In the genomic region with DNA sequence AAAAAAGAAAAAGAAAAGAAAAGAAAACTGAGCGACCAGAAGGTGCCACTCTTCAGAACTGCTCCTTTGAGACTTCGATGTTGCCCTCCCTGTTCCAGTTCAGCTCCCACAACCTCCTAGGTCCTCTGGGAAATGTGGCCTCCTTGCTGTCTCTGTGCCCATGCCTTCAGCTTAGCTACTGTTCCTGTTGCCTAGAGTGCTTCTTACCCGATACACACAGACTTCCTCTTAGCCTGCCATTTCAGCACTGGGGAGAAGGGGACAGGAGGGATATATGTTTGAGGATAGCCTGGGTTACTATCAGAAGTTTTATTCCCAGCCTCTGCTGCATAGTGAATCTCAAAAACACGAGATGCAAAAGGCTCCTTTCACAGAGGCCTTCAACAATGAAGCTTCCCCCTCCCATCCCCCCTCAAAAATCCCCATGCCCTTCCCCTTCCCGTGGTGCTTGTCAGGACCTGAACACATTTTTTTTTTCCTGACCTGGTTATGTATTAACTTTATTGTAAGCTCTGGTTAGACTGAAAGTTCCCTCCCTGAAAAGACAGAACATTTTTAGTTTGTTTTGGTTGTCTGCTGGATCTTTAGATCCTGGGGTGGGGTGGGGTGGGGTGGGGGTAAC, we compare ENCODE assay signal across 21 mouse cellular contexts. TPM values are rescaled to one million over a fixed set of nuclear protein-coding genes. Genes with fewer than 3 reads are reported as not detected.
DNase-seq lines count a peak whose midpoint lies in the region; ATAC-seq and TF ChIP-seq lines count a peak whose summit lies in the region.
"Had no signal": no experiment of that assay in that cellular context is flagged by ENCODE, and none has a peak within 500 bp of the region (broad histone marks: within the 10 kb centered on the region; RNA-seq: fewer than 3 reads in every experiment).

No protein-coding gene starts in this region.

- no peaks in the 10 kb centered on the region for H3K9me3 ChIP-seq in lung, embryonic 16.5 days (ENCODE audit: control insufficient read depth, low read length)
- no peaks in the 10 kb centered on the region for H3K9me3 ChIP-seq in stomach, postnatal 0 days (ENCODE audit: control insufficient read depth, low read length)
- H3K9me3 ChIP-seq in forebrain, embryonic 14.5 days (replicated peaks; ENCODE audit: control insufficient read depth, low read length), result no peaks in the 10 kb centered on the region
- H3K9me3 ChIP-seq in midbrain, embryonic 13.5 days, result no peaks in the 10 kb centered on the region
- H3K9me3 ChIP-seq: embryonic facial prominence, embryonic 15.5 days; liver, embryonic 13.5 days; lung, embryonic 15.5 days; neural tube, embryonic 15.5 days had no signal

- no peaks in the 10 kb centered on the region; the same call in 1 of the 2 replicates for H3K4me1 ChIP-seq in lung, embryonic 16.5 days (replicated peaks; ENCODE audit: control insufficient read depth, insufficient read depth, low read length)
- no peaks in the 10 kb centered on the region for H3K4me1 ChIP-seq in stomach, postnatal 0 days (replicated peaks; ENCODE audit: control insufficient read depth, insufficient read depth)
- no peaks in the 10 kb centered on the region for H3K4me1 ChIP-seq in forebrain, embryonic 14.5 days (ENCODE audit: control insufficient read depth, insufficient read depth, low read length)
- peaks cover 17% of the 10 kb centered on the region for H3K4me1 ChIP-seq in midbrain, embryonic 13.5 days (replicated peaks)

- TF ChIP-seq CTCF in stomach, postnatal 0 days (IDR thresholded peaks at IDR 0.05; ENCODE audit: low read depth), result no peak
- TF ChIP-seq CTCF in layer of hippocampus, adult 2 months (conservative IDR thresholded peaks at IDR 0.05), result no peak

- H3K4me2 ChIP-seq in lung, embryonic 16.5 days (ENCODE audit: low read depth, low read length), result no peak overlapping the region
- H3K4me2 ChIP-seq in stomach, postnatal 0 days (replicated peaks; ENCODE audit: low read depth), result no peak overlapping the region
- no peak overlapping the region for H3K4me2 ChIP-seq in forebrain, embryonic 14.5 days (ENCODE audit: low read length)
- no peak overlapping the region for H3K4me2 ChIP-seq in midbrain, embryonic 13.5 days (replicated peaks)
- H3K4me2 ChIP-seq: embryonic facial prominence, embryonic 15.5 days; heart, embryonic 11.5 days; liver, embryonic 13.5 days had no signal

- no peak overlapping the region for H3K9ac ChIP-seq in lung, embryonic 16.5 days (ENCODE audit: low read length)
- no peak overlapping the region for H3K9ac ChIP-seq in stomach, postnatal 0 days (ENCODE audit: low read length)
- no peak overlapping the region for H3K9ac ChIP-seq in forebrain, embryonic 14.5 days (ENCODE audit: low read length)
- H3K9ac ChIP-seq in midbrain, embryonic 13.5 days (replicated peaks), result no peak overlapping the region
- H3K9ac ChIP-seq: embryonic facial prominence, embryonic 15.5 days; forebrain, postnatal 0 days; liver, embryonic 13.5 days; lung, embryonic 15.5 days; neural tube, embryonic 15.5 days had no signal

- ATAC-seq in lung, embryonic 16.5 days (ENCODE audit: low read depth), result no peak
- no peak for ATAC-seq in stomach, postnatal 0 days (ENCODE audit: low FRiP score, low TSS enrichment)
- no peak for ATAC-seq in forebrain, embryonic 14.5 days
- no peak for ATAC-seq in midbrain, embryonic 13.5 days
- ATAC-seq: forebrain, postnatal 0 days; midbrain, embryonic 16.5 days had no signal

- peaks cover 5% of the 10 kb centered on the region for H3K27me3 ChIP-seq in lung, embryonic 16.5 days (ENCODE audit: control insufficient read depth, insufficient read depth, low read depth, low read length)
- no peaks in the 10 kb centered on the region for H3K27me3 ChIP-seq in stomach, postnatal 0 days (ENCODE audit: control insufficient read depth, insufficient read depth, low read length)
- H3K27me3 ChIP-seq in forebrain, embryonic 14.5 days (replicated peaks; ENCODE audit: control insufficient read depth, insufficient read depth, low read length), result peaks cover 11% of the 10 kb centered on the region; the same call in 1 of the 2 replicates
- H3K27me3 ChIP-seq in midbrain, embryonic 13.5 days, result peaks cover 49% of the 10 kb centered on the region

- no peak for DNase-seq in lung, postnatal 4 days
- peak; percentile 52 for DNase-seq in kidney, adult 18-20 months
- peak; percentile 42 for DNase-seq in kidney, postnatal 10 days
- DNase-seq in stomach, postnatal 0 days (ENCODE audit: low spot score), result peak; percentile 35
- no peak for DNase-seq in layer of hippocampus, adult 2 months (ENCODE audit: low spot score in 2 of 2)
- no peak for DNase-seq in forebrain, embryonic 14.5 days (ENCODE audit: low spot score)
- DNase-seq: adrenal gland, adult 8-10 months; B cell, adult 2 months; cerebellum, adult 18-20 months; cerebellum, postnatal 36 days; forebrain, postnatal 0 days; heart, postnatal 10 days; thymus, postnatal 14 days had no signal

- H3K27ac ChIP-seq in lung, embryonic 16.5 days (ENCODE audit: low read length), result 0 out of 2 replicates have a peak overlapping the region, but pooled peaks have one; percentile 3
- H3K27ac ChIP-seq in stomach, postnatal 0 days (replicated peaks), result peak overlapping the region; percentile 63; the same call in 1 of the 2 replicates
- H3K27ac ChIP-seq in layer of hippocampus, adult 2 months, result no peak overlapping the region
- H3K27ac ChIP-seq in forebrain, embryonic 14.5 days (ENCODE audit: low read depth, low read length), result no peak overlapping the region
- no peak overlapping the region for H3K27ac ChIP-seq in midbrain, embryonic 13.5 days
- H3K27ac ChIP-seq: embryonic facial prominence, embryonic 15.5 days; liver, embryonic 13.5 days; lung, embryonic 15.5 days; neural tube, embryonic 15.5 days had no signal

- WGBS in lung, embryonic 16.5 days, result 44% methylated on average over 5 of the region's 5 CpGs
- WGBS in stomach, postnatal 0 days, result 45% methylated on average over 5 of the region's 5 CpGs
- WGBS in forebrain, embryonic 14.5 days, result 40% methylated on average over 5 of the region's 5 CpGs
- 40% methylated on average over 5 of the region's 5 CpGs for WGBS in midbrain, embryonic 13.5 days

- H3K4me3 ChIP-seq in lung, embryonic 16.5 days (ENCODE audit: low read length), result no peak overlapping the region
- no peak overlapping the region for H3K4me3 ChIP-seq in stomach, postnatal 0 days (ENCODE audit: low read depth, low read length)
- H3K4me3 ChIP-seq in layer of hippocampus, adult 2 months, result no peak overlapping the region
- H3K4me3 ChIP-seq in forebrain, embryonic 14.5 days (ENCODE audit: low read depth, low read length), result no peak overlapping the region
- H3K4me3 ChIP-seq in midbrain, embryonic 13.5 days (replicated peaks), result no peak overlapping the region
- H3K4me3 ChIP-seq: embryonic facial prominence, embryonic 15.5 days; liver, embryonic 13.5 days; lung, embryonic 15.5 days; neural tube, embryonic 15.5 days had no signal

- TF ChIP-seq EP300 in stomach, postnatal 0 days (optimal IDR thresholded peaks at IDR 0.05), result no peak

- H3K36me3 ChIP-seq in lung, embryonic 16.5 days (ENCODE audit: control insufficient read depth, insufficient read depth, low read length), result no peaks in the 10 kb centered on the region
- H3K36me3 ChIP-seq in stomach, postnatal 0 days (ENCODE audit: control insufficient read depth, insufficient read depth, low read length), result no peaks in the 10 kb centered on the region
- H3K36me3 ChIP-seq in forebrain, embryonic 14.5 days (ENCODE audit: control insufficient read depth, insufficient read depth, low read length), result no peaks in the 10 kb centered on the region
- H3K36me3 ChIP-seq in midbrain, embryonic 13.5 days, result no peaks in the 10 kb centered on the region
- H3K36me3 ChIP-seq: embryonic facial prominence, embryonic 15.5 days; liver, embryonic 13.5 days; lung, embryonic 15.5 days; neural tube, embryonic 15.5 days had no signal

RNA-seq across cellular contexts. Expression of a gene that starts 1.7 kb away (rescaled TPM):
- polyA plus RNA-seq in lung, embryonic 16.5 days (2015; fragmentation: Nextera tagmentation; extraction: Ambion mirVana), result 12.3 and 12.5 TPM in 2 replicates
- 71.0 and 73.3 TPM in 2 replicates for polyA plus RNA-seq in stomach, postnatal 0 days (2015; fragmentation: Nextera tagmentation; extraction: Ambion mirVana)
- 1 to 10 TPM; 5.1 to 5.8 TPM for total RNA-seq in layer of hippocampus, adult 2 months (2021)
- 1.3 and 1.6 TPM in 2 replicates for polyA plus RNA-seq in forebrain, embryonic 14.5 days (2014; fragmentation: Nextera tagmentation; extraction: Ambion mirVana)
- 0.74 and 0.99 TPM in 2 replicates for polyA plus RNA-seq in midbrain, embryonic 13.5 days (2015; fragmentation: Nextera tagmentation; extraction: Ambion mirVana)

RNA-seq across cellular contexts. Expression of a gene that starts 54.0 kb away (rescaled TPM):
- polyA plus RNA-seq in lung, embryonic 16.5 days (2015; fragmentation: Nextera tagmentation; extraction: Ambion mirVana), result 14.1 and 15.3 TPM in 2 replicates
- polyA plus RNA-seq in stomach, postnatal 0 days (2015; fragmentation: Nextera tagmentation; extraction: Ambion mirVana), result 8.3 and 8.4 TPM in 2 replicates
- 10 to 100 TPM; 17.1 to 18.3 TPM for total RNA-seq in layer of hippocampus, adult 2 months (2021)
- polyA plus RNA-seq in forebrain, embryonic 14.5 days (2014; fragmentation: Nextera tagmentation; extraction: Ambion mirVana), result 36.2 and 40.7 TPM in 2 replicates
- polyA plus RNA-seq in midbrain, embryonic 13.5 days (2015; fragmentation: Nextera tagmentation; extraction: Ambion mirVana), result 29.1 and 30.0 TPM in 2 replicates

RNA-seq across cellular contexts. Expression of a gene that starts 54.1 kb away (rescaled TPM):
- 61.8 and 62.7 TPM in 2 replicates for polyA plus RNA-seq in lung, embryonic 16.5 days (2015; fragmentation: Nextera tagmentation; extraction: Ambion mirVana)
- polyA plus RNA-seq in stomach, postnatal 0 days (2015; fragmentation: Nextera tagmentation; extraction: Ambion mirVana), result 39.9 and 44.9 TPM in 2 replicates
- 10 to 100 TPM; 21.5 to 24.2 TPM for total RNA-seq in layer of hippocampus, adult 2 months (2021)
- 84.5 and 85.5 TPM in 2 replicates for polyA plus RNA-seq in forebrain, embryonic 14.5 days (2014; fragmentation: Nextera tagmentation; extraction: Ambion mirVana)
- polyA plus RNA-seq in midbrain, embryonic 13.5 days (2015; fragmentation: Nextera tagmentation; extraction: Ambion mirVana), result 75.4 and 81.5 TPM in 2 replicates

Comparison
In these comparisons a context has a peak if more than half of its experiments do, and no peak if none do; other contexts are left out.
1. H3K27ac ChIP-seq: peak in lung, embryonic 16.5 days (single experiment) and stomach, postnatal 0 days (single experiment); none in layer of hippocampus, adult 2 months (single experiment), forebrain, embryonic 14.5 days (single experiment) and midbrain, embryonic 13.5 days (single experiment).
2. DNase-seq: peak in kidney, adult 18-20 months (single experiment), kidney, postnatal 10 days (single experiment) and stomach, postnatal 0 days (single experiment); none in lung, postnatal 4 days (0 of 2), layer of hippocampus, adult 2 months (0 of 2) and forebrain, embryonic 14.5 days (single experiment).